Mouse (Mus musculus): ENCODE data around the gene Loxl4. TPM values are rescaled to one million over a fixed set of nuclear protein-coding genes. Genes with fewer than 3 reads are reported as not detected.

Gene Loxl4
- polyA plus RNA-seq, 1 experiment from 2014 or later, result 0.13 TPM

GRCm38 (mm10) chr19:42563726-42564270 lies 48.8 kb downstream of the Loxl4 start:
- Histone ChIP-seq H3K9ac (no peak overlapping the region), H3K4me2 (replicated peaks) (no peak overlapping the region), H3K4me3 (replicated peaks; ENCODE audit: low read length) (no peak overlapping the region), H3K27me3 (ENCODE audit: control insufficient read depth, insufficient read depth, low read length) (no peaks in the 10 kb centered on the region), H3K9me3 (ENCODE audit: control insufficient read depth, low read length) (no peaks in the 10 kb centered on the region), H3K27ac (no peak overlapping the region), H3K36me3 (replicated peaks; ENCODE audit: control insufficient read depth, insufficient read depth) (peaks cover 11% of the 10 kb centered on the region; the same call in 1 of the 2 replicates), H3K4me1 (replicated peaks; ENCODE audit: control insufficient read depth, insufficient read depth, low read length) (no peaks in the 10 kb centered on the region)
- no peak for ATAC-seq (ENCODE audit: low FRiP score)
- DNase-seq (ENCODE audit: low spot score), result no peak
- WGBS, result 92% methylated on average over 3 of the region's 3 CpGs

- H3K9ac ChIP-seq, result no peak overlapping the region
Measured at GRCm38 (mm10) chr19:42562981-42563380, 49.6 kb downstream of the Loxl4 start.

GRCm38 (mm10) chr19:42561991-42562390 lies 50.6 kb downstream of the Loxl4 start:
- H3K4me3 ChIP-seq (replicated peaks; ENCODE audit: low read length), result no peak overlapping the region
- no peak for ATAC-seq (ENCODE audit: low FRiP score)
- 93% methylated on average over 1 of the region's 1 CpGs for WGBS
- H3K27me3 ChIP-seq (ENCODE audit: control insufficient read depth, insufficient read depth, low read length), result no peaks in the 10 kb centered on the region
- H3K4me1 ChIP-seq (replicated peaks; ENCODE audit: control insufficient read depth, insufficient read depth, low read length), result no peaks in the 10 kb centered on the region
- H3K4me2 ChIP-seq (replicated peaks), result no peak overlapping the region
- peaks cover 11% of the 10 kb centered on the region; the same call in 1 of the 2 replicates for H3K36me3 ChIP-seq (replicated peaks; ENCODE audit: control insufficient read depth, insufficient read depth)
- DNase-seq (ENCODE audit: low spot score), result no peak
- H3K9me3 ChIP-seq (ENCODE audit: control insufficient read depth, low read length), result no peaks in the 10 kb centered on the region
- H3K9ac ChIP-seq, result no peak overlapping the region
- H3K27ac ChIP-seq, result no peak overlapping the region

More at GRCm38 (mm10) chr19:42562981-42563380, 49.6 kb downstream of the Loxl4 start:
- Histone ChIP-seq H3K4me3 (replicated peaks; ENCODE audit: low read length) (no peak overlapping the region), H3K27ac (no peak overlapping the region), H3K4me1 (replicated peaks; ENCODE audit: control insufficient read depth, insufficient read depth, low read length) (no peaks in the 10 kb centered on the region), H3K9me3 (ENCODE audit: control insufficient read depth, low read length) (no peaks in the 10 kb centered on the region), H3K27me3 (ENCODE audit: control insufficient read depth, insufficient read depth, low read length) (no peaks in the 10 kb centered on the region), H3K36me3 (replicated peaks; ENCODE audit: control insufficient read depth, insufficient read depth) (peaks cover 11% of the 10 kb centered on the region; the same call in 1 of the 2 replicates), H3K4me2 (replicated peaks) (no peak overlapping the region)
- no peak for ATAC-seq (ENCODE audit: low FRiP score)
- 92% methylated on average over 3 of the region's 3 CpGs for WGBS
- DNase-seq (ENCODE audit: low spot score), result no peak

- H3K4me3 ChIP-seq (replicated peaks; ENCODE audit: low read length), result no peak overlapping the region
- no peak for DNase-seq (ENCODE audit: low spot score)
- WGBS, result 87% methylated on average over 3 of the region's 3 CpGs
Measured at GRCm38 (mm10) chr19:42558701-42559100, 53.9 kb downstream of the Loxl4 start.

More at GRCm38 (mm10) chr19:42558701-42559100, 53.9 kb downstream of the Loxl4 start:
- H3K27me3 ChIP-seq (ENCODE audit: control insufficient read depth, insufficient read depth, low read length), result no peaks in the 10 kb centered on the region
- H3K4me2 ChIP-seq (replicated peaks), result no peak overlapping the region
- no peaks in the 10 kb centered on the region for H3K9me3 ChIP-seq (ENCODE audit: control insufficient read depth, low read length)
- no peaks in the 10 kb centered on the region for H3K4me1 ChIP-seq (replicated peaks; ENCODE audit: control insufficient read depth, insufficient read depth, low read length)
- ATAC-seq (ENCODE audit: low FRiP score), result no peak
- no peak overlapping the region for H3K9ac ChIP-seq
- H3K27ac ChIP-seq, result no peak overlapping the region
- H3K36me3 ChIP-seq (replicated peaks; ENCODE audit: control insufficient read depth, insufficient read depth), result peaks cover 8% of the 10 kb centered on the region; the same call in 1 of the 2 replicates

Other genes with a start within 250 kb of the Loxl4 start
- gene Crtac1, start 181.0 kb downstream of the Loxl4 start, polyA plus RNA-seq (2014; fragmentation: Nextera tagmentation; extraction: Ambion mirVana), result 42.2 and 43.8 TPM in 2 replicates
- gene R3hcc1l, start 94.1 kb downstream of the Loxl4 start, polyA plus RNA-seq (2014; fragmentation: Nextera tagmentation; extraction: Ambion mirVana), result 12.7 and 18.7 TPM in 2 replicates
- 1.6 and 2.9 TPM in 2 replicates for gene Pyroxd2, start 140.0 kb upstream of the Loxl4 start, polyA plus RNA-seq (2014; fragmentation: Nextera tagmentation; extraction: Ambion mirVana)
- gene Hps1, start 167.2 kb upstream of the Loxl4 start, polyA plus RNA-seq (2014; fragmentation: Nextera tagmentation; extraction: Ambion mirVana), result 7.8 and 10.0 TPM in 2 replicates